Mouse (Mus musculus) testis, adult 2 months (tissue): Measurements from ENCODE around the gene Fshr.

Experiments
- CTCF ChIP-seq: fragments of 200-500 bp; IDR thresholded peaks from 2 replicates; pipeline ENCODE4 v1.5.1; 2012; ENCODE audit warnings: low read depth, mild to moderate bottlenecking, inconsistent platforms, low read length, moderate library complexity; ENCODE audit not compliant: control insufficient read depth, insufficient read depth, insufficient replicate concordance
- POLR2A ChIP-seq: fragments of 200-500 bp; IDR thresholded peaks from 2 replicates; pipeline ENCODE4 v1.6.1; 2012; ENCODE audit warnings: low read depth, mild to moderate bottlenecking, inconsistent platforms, low read length, moderate library complexity; ENCODE audit not compliant: control insufficient read depth

DNA sequence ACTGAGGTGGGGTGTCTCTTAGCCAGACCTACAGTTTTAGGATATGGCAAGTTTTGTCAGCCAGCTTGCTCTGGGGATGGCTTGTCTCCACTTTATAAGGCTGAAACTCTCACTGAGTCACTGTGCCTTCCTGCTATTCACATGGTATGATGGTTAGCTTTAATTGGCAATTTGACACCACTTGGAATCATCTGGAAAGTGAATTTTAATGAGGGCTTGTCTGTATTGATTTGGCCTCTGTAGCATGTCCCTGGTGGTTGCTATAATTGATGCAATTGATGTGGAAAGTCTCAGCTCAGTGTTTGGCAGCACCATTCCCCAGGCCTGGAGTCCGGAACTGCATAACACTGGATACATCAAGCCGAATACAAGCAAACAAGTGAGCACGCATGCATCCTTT is 164.4 kb downstream of the Fshr start:
- TF ChIP-seq CTCF: no peak
- no peak for TF ChIP-seq POLR2A
